In genomic region chr8:122678896-122679210, GRCm38 (mm10) we compare ENCODE assay signal across 9 mouse cellular contexts. TPM values are rescaled to one million over a fixed set of nuclear protein-coding genes. Genes with fewer than 3 reads are reported as not detected.
DNase-seq lines count a peak whose midpoint lies in the region; ATAC-seq and TF ChIP-seq lines count a peak whose summit lies in the region.
"Had no signal": no experiment of that assay in that cellular context is flagged by ENCODE, and none has a peak within 500 bp of the region (broad histone marks: within the 10 kb centered on the region; RNA-seq: fewer than 3 reads in every experiment).

No protein-coding gene starts in this region.

- DNase-seq in gastrocnemius, adult 2 months, result no peak
- no peak for DNase-seq in gastrocnemius, adult 8-10 months (ENCODE audit: low spot score in 2 of 2)
- no peak for DNase-seq in forebrain, postnatal 0 days
- no peak for DNase-seq in embryo, embryonic 10 days (ENCODE audit: low spot score)
- DNase-seq in cerebellum, postnatal 4 days (ENCODE audit: low spot score in 2 of 2), result no peak
- no peak for DNase-seq in yolk sac, embryonic 10.5 days (ENCODE audit: low spot score)

- TF ChIP-seq EP300 in ES-Bruce4 (IDR thresholded peaks at IDR 0.05; ENCODE audit: insufficient read depth, low read depth, low read length), result no peak

- no peaks in the 10 kb centered on the region for H3K36me3 ChIP-seq in ES-Bruce4 (ENCODE audit: control insufficient read depth, insufficient read depth, low read length, poor library complexity, severe bottlenecking)
- H3K36me3 ChIP-seq in forebrain, postnatal 0 days (ENCODE audit: insufficient read depth), result no peaks in the 10 kb centered on the region
- no peaks in the 10 kb centered on the region for H3K36me3 ChIP-seq in liver, embryonic 16.5 days (ENCODE audit: control insufficient read depth, insufficient read depth)

- intact Hi-C loops in gastrocnemius, adult 2 months (cut with DNase I), result loop anchor here (1.0 to 2.0 kb wide), 3 partner anchors 61 to 151 kb away; partner anchors contain the start of gene Acsf3

- WGBS in forebrain, postnatal 0 days, result under 1% methylated on average over 14 of the region's 14 CpGs
- WGBS in liver, embryonic 16.5 days (ENCODE audit: insufficient replicate concordance), result 1% methylated on average over 14 of the region's 14 CpGs

- no peak for ATAC-seq in forebrain, postnatal 0 days
- ATAC-seq in liver, embryonic 16.5 days (ENCODE audit: low read depth), result no peak

- peak overlapping the region; percentile 92 for H3K27ac ChIP-seq in gastrocnemius, adult 2 months
- H3K27ac ChIP-seq in ES-Bruce4 (ENCODE audit: insufficient read depth, low read length), result no peak overlapping the region
- H3K27ac ChIP-seq in forebrain, postnatal 0 days (ENCODE audit: low read depth, low read length), result no peak overlapping the region
- peak overlapping the region; percentile 83 for H3K27ac ChIP-seq in liver, embryonic 16.5 days (ENCODE audit: low read length)

- peaks cover 10% of the 10 kb centered on the region for H3K27me3 ChIP-seq in ES-Bruce4 (ENCODE audit: control insufficient read depth, insufficient read depth, low read length, poor library complexity, severe bottlenecking)
- H3K27me3 ChIP-seq in forebrain, postnatal 0 days (ENCODE audit: insufficient read depth, low read length), result no peaks in the 10 kb centered on the region
- H3K27me3 ChIP-seq in liver, embryonic 16.5 days (ENCODE audit: control insufficient read depth, insufficient read depth, low read depth, low read length), result peaks cover 46% of the 10 kb centered on the region

- no peak for TF ChIP-seq POLR2A in ES-Bruce4 (IDR thresholded peaks at IDR 0.05; ENCODE audit: insufficient read depth, low read length)

- peak overlapping the region; percentile 87 for H3K4me2 ChIP-seq in forebrain, postnatal 0 days (ENCODE audit: low read depth)
- peak overlapping the region; percentile 100 for H3K4me2 ChIP-seq in liver, embryonic 16.5 days (ENCODE audit: low read depth, low read length)

- no peak for TF ChIP-seq CTCF in gastrocnemius, adult 2 months (IDR thresholded peaks at IDR 0.05)
- no peak for TF ChIP-seq CTCF in ES-Bruce4 (IDR thresholded peaks at IDR 0.05; ENCODE audit: low read depth, low read length)
- no peak for TF ChIP-seq CTCF in forebrain, postnatal 0 days (IDR thresholded peaks at IDR 0.05; ENCODE audit: low read depth)

- no peaks in the 10 kb centered on the region for H3K9me3 ChIP-seq in ES-Bruce4 (replicated peaks; ENCODE audit: control insufficient read depth, insufficient read depth, low read length, poor library complexity, severe bottlenecking)
- H3K9me3 ChIP-seq in forebrain, postnatal 0 days (ENCODE audit: low read length), result no peaks in the 10 kb centered on the region
- H3K9me3 ChIP-seq in liver, embryonic 16.5 days (replicated peaks; ENCODE audit: control insufficient read depth, low read length), result no peaks in the 10 kb centered on the region

- H3K4me3 ChIP-seq in gastrocnemius, adult 2 months, result peak overlapping the region; percentile 94
- H3K4me3 ChIP-seq in ES-Bruce4 (ENCODE audit: low read depth, low read length), result peak overlapping the region; percentile 66
- H3K4me3 ChIP-seq in forebrain, postnatal 0 days (ENCODE audit: low read depth, low read length), result peak overlapping the region; percentile 86
- H3K4me3 ChIP-seq in liver, embryonic 16.5 days (ENCODE audit: low read depth, low read length), result peak overlapping the region; percentile 79

- H3K4me1 ChIP-seq in ES-Bruce4 (ENCODE audit: control insufficient read depth, insufficient read depth, low read length), result no peaks in the 10 kb centered on the region
- H3K4me1 ChIP-seq in forebrain, postnatal 0 days (ENCODE audit: insufficient read depth), result peaks cover 10% of the 10 kb centered on the region; the same call in 1 of the 2 replicates
- H3K4me1 ChIP-seq in liver, embryonic 16.5 days (ENCODE audit: control insufficient read depth, low read depth, low read length), result peaks cover 59% of the 10 kb centered on the region

- H3K9ac ChIP-seq in ES-Bruce4 (ENCODE audit: low read depth, poor library complexity, severe bottlenecking), result peak overlapping the region; percentile 79
- peak overlapping the region; percentile 72 for H3K9ac ChIP-seq in forebrain, postnatal 0 days
- peak overlapping the region; percentile 83 for H3K9ac ChIP-seq in liver, embryonic 16.5 days (ENCODE audit: low read depth, low read length)

RNA-seq across cellular contexts. Expression of gene Cbfa2t3, which starts 20.1 kb away (rescaled TPM):
- total RNA-seq in gastrocnemius, adult 2 months (2021), result 10 to 100 TPM; 18.8 to 23.4 TPM
- total RNA-seq in gastrocnemius, adult 8-10 months (2022), result 10 to 100 TPM; 12.3 to 22.0 (median 17.2) TPM
- 0.17 and 0.42 TPM in 2 replicates for polyA plus RNA-seq in ES-Bruce4 (2011; ENCODE audit: insufficient read depth, insufficient read length, low read depth, missing spikeins)
- total RNA-seq in forebrain, postnatal 0 days (2014; rRNA removed), result 4.5 and 5.6 TPM in 2 replicates
- 4.9 and 9.5 TPM in 2 replicates for polyA plus RNA-seq in forebrain, postnatal 0 days (2015; fragmentation: Nextera tagmentation; extraction: Ambion mirVana)
- 3.1 and 3.3 TPM in 2 replicates for polyA plus RNA-seq in liver, embryonic 16.5 days (2015; fragmentation: Nextera tagmentation; extraction: Ambion mirVana)

RNA-seq across cellular contexts. Expression of gene Pabpn1l, which starts 56.3 kb away (rescaled TPM):
- not detected for total RNA-seq in gastrocnemius, adult 2 months (2021)
- total RNA-seq in gastrocnemius, adult 8-10 months (2022), result under 1 TPM in 1 of 4 experiments, not detected in 3; 0.27 TPM
- not detected in 2 replicates for polyA plus RNA-seq in ES-Bruce4 (2011; ENCODE audit: insufficient read depth, insufficient read length, low read depth, missing spikeins)
- not detected in 2 replicates for total RNA-seq in forebrain, postnatal 0 days (2014; rRNA removed)
- polyA plus RNA-seq in forebrain, postnatal 0 days (2015; fragmentation: Nextera tagmentation; extraction: Ambion mirVana), result not detected in 2 replicates
- polyA plus RNA-seq in liver, embryonic 16.5 days (2015; fragmentation: Nextera tagmentation; extraction: Ambion mirVana), result not detected in 2 replicates
- total RNA-seq: layer of hippocampus, postnatal 14 days had no signal

Comparison
In these comparisons a context has a peak if more than half of its experiments do, and no peak if none do; other contexts are left out.
1. H3K27ac ChIP-seq: peak in gastrocnemius, adult 2 months (single experiment) and liver, embryonic 16.5 days (single experiment); none in ES-Bruce4 (single experiment) and forebrain, postnatal 0 days (single experiment).
2. Peak in every context shown above with its lines, with median percentiles within 50 percentile points of each other: H3K4me3 ChIP-seq and H3K9ac ChIP-seq.